Mouse (Mus musculus): ENCODE measurements at regions not wholly inside any gene's neighbourhood (a gene's known extent, or its start where the extent isn't known, plus 50 kb on each side); places are given as distances from the start of the nearest gene placed in this dataset.
A peak's percentile ranks its signal among the peaks of the same experiment; 100 is the strongest.

GRCm38 (mm10) chr2:134730547-134730946 lies 55.3 kb upstream of the Plcb1 start:
- DNase-seq, result no peak

GRCm38 (mm10) chr2:134726713-134727112 lies 59.2 kb upstream of the Plcb1 start:
- no peak for DNase-seq

- DNase-seq, result peak; percentile 31
These were observed 61.8 kb upstream of the Plcb1 start for GRCm38 (mm10) chr2:134724071-134724470.

GRCm38 (mm10) chr2:134717815-134718362 lies 68.0 kb upstream of the Plcb1 start:
- peak; percentile 7 for DNase-seq

GRCm38 (mm10) chr2:134716531-134716930 lies 69.3 kb upstream of the Plcb1 start:
- DNase-seq, result no peak

- DNase-seq, result no peak
These were observed 70.1 kb upstream of the Tmx4 start for GRCm38 (mm10) chr2:134714001-134714400.

GRCm38 (mm10) chr2:134708754-134709153 lies 64.8 kb upstream of the Tmx4 start:
- DNase-seq, result no peak

GRCm38 (mm10) chr2:134703067-134703466 lies 59.1 kb upstream of the Tmx4 start:
- no peak for DNase-seq

GRCm38 (mm10) chr2:134697424-134697823 lies 53.5 kb upstream of the Tmx4 start:
- no peak for DNase-seq

GRCm38 (mm10) chr2:134696394-134696793 lies 52.4 kb upstream of the Tmx4 start:
- no peak for DNase-seq
